Mouse (Mus musculus) subcutaneous adipose tissue, adult 2 months (tissue): ENCODE data around the gene Nqo1. TPM values are rescaled to one million over a fixed set of nuclear protein-coding genes. Genes with fewer than 3 reads are reported as not detected.

Experiments used
- polyA plus RNA-seq: library from polyadenylated mRNA; depleted of rRNA; stranded (reverse); fragments of >200 nt; gene quantifications from 2 replicates; pipeline ENCODE4 v1.2.3, GENCODE M21; 2012; ENCODE audit warnings: low replicate concordance; rRNA removed

Nqo1 gene
- polyA plus RNA-seq: 6.5 and 7.2 TPM in 2 replicates

GRCm38 (mm10) chr8:107403038-107403781 is at the start of gene Nqo1:
TSS of gene Nqo1 (minus strand) at chr8:107403206.

GRCm38 (mm10) chr8:107435962-107436831 is 33.2 kb upstream of the Nqo1 start, which contains the start of gene Wwp2:
TSS of gene Wwp2 (plus strand) at chr8:107436365.

GRCm38 (mm10) chr8:107424597-107425229 is 21.7 kb upstream of the Nqo1 start, which contains the start of gene Nob1:
TSS of gene Nob1 (minus strand) at chr8:107425051.

Other genes starting within 250 kb of the Nqo1 start
- gene Nfat5, start 109.7 kb downstream of the Nqo1 start, polyA plus RNA-seq: 18.1 and 34.8 TPM in 2 replicates
- 19.6 and 51.3 TPM in 2 replicates for gene Nob1, start 21.8 kb upstream of the Nqo1 start, polyA plus RNA-seq
- gene Wwp2, start 33.2 kb upstream of the Nqo1 start, polyA plus RNA-seq: 22.7 and 37.6 TPM in 2 replicates
- 56.2 and 72.4 TPM in 2 replicates for gene Psmd7, start 185.3 kb upstream of the Nqo1 start, polyA plus RNA-seq